Mouse (Mus musculus) hindbrain, embryonic 13.5 days (tissue): ENCODE results near the gene Dnah5. TPM values are rescaled to one million over a fixed set of nuclear protein-coding genes. Genes with fewer than 3 reads are reported as not detected.

ENCODE experiments used
- ATAC-seq: fragments of 200-750 bp; cut with Nextera tagmentation; 2 replicates; pipeline ENCODE4 v1.8.0; 2017; ENCODE audit warnings: moderate TSS enrichment; ENCODE audit not compliant: low FRiP score
- H3K27ac ChIP-seq: fragments of 300-500 bp; sonication (generic); 2 replicates; pipeline ENCODE4 v1.5.1; 2015; ENCODE audit warnings: inconsistent platforms, mild to moderate bottlenecking, moderate library complexity
- H3K27me3 ChIP-seq: fragments of 300-500 bp; sonication (generic); 2 replicates; pipeline ENCODE4 v1.6.1; 2015; ENCODE audit warnings: mild to moderate bottlenecking, inconsistent platforms
- H3K36me3 ChIP-seq: fragments of 300-500 bp; sonication (generic); 2 replicates; pipeline ENCODE4 v1.6.1; 2015; ENCODE audit warnings: mild to moderate bottlenecking, inconsistent platforms
- H3K4me1 ChIP-seq: fragments of 300-500 bp; sonication (generic); replicated peaks from 2 replicates; pipeline ENCODE4 v1.6.1; 2015; ENCODE audit warnings: inconsistent platforms
- H3K4me2 ChIP-seq: fragments of 300-500 bp; sonication (generic); 2 replicates; pipeline ENCODE4 v1.6.1; 2015; ENCODE audit warnings: inconsistent platforms, mild to moderate bottlenecking, moderate library complexity
- H3K4me3 ChIP-seq: fragments of 300-500 bp; sonication (generic); 2 replicates; pipeline ENCODE4 v1.5.1; 2015; ENCODE audit warnings: mild to moderate bottlenecking, inconsistent platforms
- H3K9ac ChIP-seq: fragments of 300-500 bp; sonication (generic); 2 replicates; pipeline ENCODE4 v1.6.1; 2015; ENCODE audit warnings: mild to moderate bottlenecking, inconsistent platforms
- H3K9me3 ChIP-seq: fragments of 300-500 bp; sonication (generic); 2 replicates; pipeline ENCODE4 v1.6.1; 2016; ENCODE audit warnings: inconsistent platforms
- WGBS: fragments of 180-500 bp; shearing (Covaris S2); methylation state at CpG from one replicate; pipeline ENCODE4 v1.1.7; 2015; 5-methylcytosine and 5-hydroxymethylcytosine counted together
- polyA plus RNA-seq: library from polyadenylated mRNA; unstranded; fragments of >200 nt; fragmentation: Nextera tagmentation; extraction: Ambion mirVana; gene quantifications from 2 replicates; pipeline ENCODE4 v1.2.1, GENCODE M21; 2015

Dnah5 gene
- 0.21 and 0.23 TPM in 2 replicates for polyA plus RNA-seq

- Histone ChIP-seq H3K9ac (no peak within 1 kb of the TSS), H3K36me3 (no peaks in the 10 kb centered on the region), H3K4me3 (no peak within 1 kb of the TSS), H3K27me3 (peaks cover 56% of the 10 kb centered on the region), H3K4me1 (peaks cover 10% of the 10 kb centered on the region), H3K4me2 (no peak within 1 kb of the TSS), H3K27ac (0 out of 2 replicates have a peak within 1 kb of the TSS, but pooled peaks have one; percentile 5), H3K9me3 (no peaks in the 10 kb centered on the region)
- 44% methylated on average over 20 of the region's 20 CpGs for WGBS
- ATAC-seq: peak; percentile 67
Measured at GRCm38 (mm10) chr15:28203111-28204075, at the start of gene Dnah5. Gene Dnah5, plus strand, starts transcription at chr15:28203752.

- Histone ChIP-seq H3K36me3 (no peaks in the 10 kb centered on the region), H3K27me3 (0 out of 2 replicates have a peak, but pooled peaks cover 3% of the 10 kb centered on the region), H3K9me3 (no peaks in the 10 kb centered on the region), H3K27ac (no peak overlapping the region), H3K4me3 (peak overlapping the region; percentile 36), H3K4me2 (peak overlapping the region; percentile 60), H3K9ac (peak overlapping the region; percentile 30), H3K4me1 (peaks cover 20% of the 10 kb centered on the region)
- WGBS: 6% methylated on average over 26 of the region's 27 CpGs
- peak; percentile 90 for ATAC-seq
Measured at GRCm38 (mm10) chr15:28154822-28155501, 48.6 kb upstream of the Dnah5 start.

DNA sequence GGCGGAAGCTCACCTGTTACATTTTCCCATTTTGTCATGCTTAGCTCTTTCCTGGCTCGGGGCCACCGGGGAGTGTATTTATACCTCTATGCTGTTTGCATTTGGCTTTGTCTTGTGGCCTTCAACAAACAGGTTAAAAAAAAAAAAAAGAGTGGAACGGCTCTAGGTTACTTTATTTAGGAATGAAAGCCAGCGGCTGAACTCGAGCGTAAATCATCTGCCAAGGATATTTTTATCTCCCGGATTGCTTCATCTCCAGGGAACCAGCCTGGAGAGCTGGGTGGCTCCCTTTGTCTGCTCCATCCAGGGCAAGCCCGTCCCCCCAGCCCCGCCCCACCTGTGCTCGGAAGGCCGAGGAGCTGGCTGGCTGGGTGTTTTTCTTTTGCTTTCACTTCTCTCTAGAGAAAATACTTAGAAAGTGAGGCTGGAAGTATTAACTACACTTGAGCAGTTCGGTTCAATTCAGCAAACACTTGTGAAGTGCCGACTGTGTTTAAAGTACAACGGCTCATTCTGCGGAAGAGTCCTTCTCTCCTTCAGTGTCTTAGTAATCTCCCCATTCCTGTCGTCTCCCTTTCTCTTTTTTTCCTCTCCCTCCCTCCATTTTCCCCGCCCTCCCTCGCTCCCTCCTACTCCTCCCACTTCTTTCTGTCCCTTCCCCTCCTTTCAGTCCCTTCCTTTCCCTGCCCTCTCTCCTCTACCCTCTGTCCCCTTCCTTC lies 44.6 kb upstream of the Dnah5 start:
- WGBS: 3% methylated on average over 19 of the region's 19 CpGs
- H3K9ac ChIP-seq: peak overlapping the region; percentile 62
- no peak; the same call in 1 of the 2 replicates for ATAC-seq
- H3K36me3 ChIP-seq: no peaks in the 10 kb centered on the region
- no peaks in the 10 kb centered on the region for H3K9me3 ChIP-seq
- peaks cover 20% of the 10 kb centered on the region for H3K4me1 ChIP-seq
- H3K27ac ChIP-seq: no peak overlapping the region
- 0 out of 2 replicates have a peak, but pooled peaks cover 9% of the 10 kb centered on the region for H3K27me3 ChIP-seq
- H3K4me3 ChIP-seq: peak overlapping the region; percentile 39
- peak overlapping the region; percentile 61 for H3K4me2 ChIP-seq

DNA sequence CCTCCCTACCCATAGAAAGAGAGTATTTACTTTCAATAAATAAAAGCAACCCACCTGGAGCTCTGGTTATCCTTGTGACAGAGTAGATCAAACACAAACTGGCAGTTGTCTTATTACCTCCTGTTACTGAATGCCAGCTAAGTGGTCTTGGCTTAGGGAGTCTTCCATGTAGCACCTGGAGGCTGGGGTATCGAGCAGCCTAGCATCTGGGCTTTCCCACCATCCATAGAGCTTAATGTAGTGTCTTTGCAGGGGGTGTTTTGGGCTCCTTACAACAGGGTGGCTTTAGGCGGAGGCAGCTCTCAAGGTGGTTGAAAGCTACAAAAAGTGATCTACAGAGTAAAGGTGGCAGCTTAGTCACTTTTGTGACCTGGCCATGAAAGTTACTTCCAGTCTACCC lies 41.3 kb upstream of the Dnah5 start:
- WGBS: 88% methylated on average over 2 of the region's 2 CpGs
- H3K4me2 ChIP-seq: no peak overlapping the region

DNA sequence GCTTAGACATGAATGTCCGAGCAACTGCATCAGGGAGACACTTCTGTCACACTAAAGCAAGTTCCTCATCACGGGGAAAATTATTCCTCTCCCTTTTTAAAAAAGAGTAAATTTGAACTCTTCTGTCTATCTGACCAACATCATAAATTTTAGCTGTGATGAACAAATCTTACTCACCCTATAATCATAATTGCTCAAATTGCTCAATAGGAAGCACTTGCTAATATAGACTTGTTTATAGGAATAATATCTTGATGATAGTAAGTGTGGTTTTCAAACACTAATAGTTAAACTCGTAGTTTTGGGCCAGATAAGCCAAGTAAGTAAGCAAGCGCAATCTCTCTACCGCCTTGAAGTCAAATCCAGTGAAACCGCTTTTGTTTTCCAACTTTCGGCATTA lies 38.3 kb upstream of the Dnah5 start:
- 91% methylated on average over 7 of the region's 7 CpGs for WGBS
- Histone ChIP-seq H3K9me3 (no peaks in the 10 kb centered on the region), H3K36me3 (no peaks in the 10 kb centered on the region), H3K27me3 (0 out of 2 replicates have a peak, but pooled peaks cover 6% of the 10 kb centered on the region), H3K4me3 (no peak overlapping the region), H3K27ac (no peak overlapping the region), H3K9ac (no peak overlapping the region), H3K4me1 (no peaks in the 10 kb centered on the region), H3K4me2 (no peak overlapping the region)
- ATAC-seq: no peak

More for the DNA sequence above, 41.3 kb upstream of the Dnah5 start:
- H3K9me3 ChIP-seq: no peaks in the 10 kb centered on the region
- no peak overlapping the region for H3K4me3 ChIP-seq
- ATAC-seq: no peak
- H3K27me3 ChIP-seq: 0 out of 2 replicates have a peak, but pooled peaks cover 6% of the 10 kb centered on the region
- H3K9ac ChIP-seq: no peak overlapping the region
- peaks cover 9% of the 10 kb centered on the region for H3K4me1 ChIP-seq
- no peak overlapping the region for H3K27ac ChIP-seq
- H3K36me3 ChIP-seq: no peaks in the 10 kb centered on the region

DNA sequence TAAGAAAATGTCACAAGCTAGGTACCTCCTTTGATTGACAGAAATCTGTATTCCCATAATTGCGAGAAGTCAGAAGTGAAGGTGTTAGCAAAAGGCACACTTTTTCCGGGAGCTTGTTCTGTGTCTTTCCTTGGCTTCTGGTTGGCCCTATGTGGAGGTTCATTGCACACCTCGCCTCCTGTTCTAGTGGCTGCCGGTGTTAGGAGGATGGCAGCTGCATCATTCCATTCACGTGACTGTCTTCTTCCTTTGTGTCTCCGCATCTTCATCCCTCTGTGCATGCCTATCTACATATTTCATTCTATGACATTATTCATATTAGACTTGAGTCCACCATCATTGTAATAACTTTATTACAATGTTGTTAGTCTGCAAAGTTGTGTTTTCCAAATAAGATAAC lies 37.5 kb upstream of the Dnah5 start:
- no peak for ATAC-seq
- Histone ChIP-seq H3K4me1 (no peaks in the 10 kb centered on the region), H3K36me3 (no peaks in the 10 kb centered on the region), H3K9me3 (no peaks in the 10 kb centered on the region), H3K4me3 (no peak overlapping the region), H3K27me3 (0 out of 2 replicates have a peak, but pooled peaks cover 3% of the 10 kb centered on the region), H3K9ac (no peak overlapping the region), H3K27ac (no peak overlapping the region), H3K4me2 (no peak overlapping the region)
- 87% methylated on average over 6 of the region's 6 CpGs for WGBS

DNA sequence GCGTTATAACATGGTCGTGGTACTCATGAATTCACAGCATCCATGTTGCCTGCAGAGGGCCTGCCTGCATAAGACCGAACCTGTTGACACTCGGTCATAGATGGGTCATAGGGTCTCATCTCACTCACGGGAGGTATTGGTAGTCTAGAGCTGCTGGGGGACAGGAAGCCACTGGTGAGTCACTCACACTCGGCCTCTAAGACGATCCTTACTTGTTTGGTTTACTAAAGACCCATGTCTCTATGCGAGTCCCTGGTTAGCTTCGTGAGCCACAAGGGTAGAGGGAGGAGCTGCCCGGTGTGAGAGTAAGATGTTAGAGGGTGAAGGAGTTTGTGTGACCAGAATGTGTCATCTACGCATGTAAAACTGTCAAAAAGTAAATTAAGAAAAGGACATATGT lies 24.6 kb upstream of the Dnah5 start:
- ATAC-seq: no peak
- Histone ChIP-seq H3K27me3 (peaks cover 4% of the 10 kb centered on the region; the same call in 1 of the 2 replicates), H3K4me3 (no peak overlapping the region), H3K4me2 (no peak overlapping the region), H3K9ac (no peak overlapping the region), H3K27ac (no peak overlapping the region), H3K9me3 (no peaks in the 10 kb centered on the region), H3K36me3 (no peaks in the 10 kb centered on the region), H3K4me1 (0 out of 2 replicates have a peak, but pooled peaks cover 2% of the 10 kb centered on the region)
- WGBS: 88% methylated on average over 11 of the region's 11 CpGs

DNA sequence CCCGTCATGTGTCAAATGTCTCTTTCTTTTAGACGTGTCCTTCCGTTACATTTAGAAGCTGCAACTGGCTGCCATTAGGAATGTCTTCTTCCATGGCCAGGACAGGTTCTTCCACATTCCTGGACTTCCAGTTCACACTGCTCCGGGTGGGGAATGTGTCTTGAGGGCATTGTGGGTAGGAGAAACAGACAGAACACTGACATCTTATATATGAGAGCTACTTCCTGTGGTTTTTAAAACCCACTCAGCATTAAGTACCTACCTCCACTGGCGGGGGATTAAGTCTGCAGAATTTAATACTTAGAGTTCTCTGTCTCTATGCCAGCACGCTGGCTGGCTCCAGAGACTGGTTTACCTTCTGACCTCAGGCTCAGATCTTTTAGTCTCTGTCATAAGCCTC lies 24.0 kb upstream of the Dnah5 start:
- Histone ChIP-seq H3K27me3 (peaks cover 4% of the 10 kb centered on the region; the same call in 1 of the 2 replicates), H3K4me3 (no peak overlapping the region), H3K4me2 (no peak overlapping the region), H3K9ac (no peak overlapping the region), H3K9me3 (no peaks in the 10 kb centered on the region), H3K4me1 (0 out of 2 replicates have a peak, but pooled peaks cover 2% of the 10 kb centered on the region), H3K27ac (no peak overlapping the region), H3K36me3 (no peaks in the 10 kb centered on the region)
- no peak for ATAC-seq
- WGBS: 93% methylated on average over 6 of the region's 6 CpGs

- peak; percentile 89 for ATAC-seq
- H3K9ac ChIP-seq: peak overlapping the region; percentile 58; the same call in 1 of the 2 replicates
- 21% methylated on average over 10 of the region's 10 CpGs for WGBS
Measured at GRCm38 (mm10) chr15:28181862-28182261, 21.7 kb upstream of the Dnah5 start.

DNA sequence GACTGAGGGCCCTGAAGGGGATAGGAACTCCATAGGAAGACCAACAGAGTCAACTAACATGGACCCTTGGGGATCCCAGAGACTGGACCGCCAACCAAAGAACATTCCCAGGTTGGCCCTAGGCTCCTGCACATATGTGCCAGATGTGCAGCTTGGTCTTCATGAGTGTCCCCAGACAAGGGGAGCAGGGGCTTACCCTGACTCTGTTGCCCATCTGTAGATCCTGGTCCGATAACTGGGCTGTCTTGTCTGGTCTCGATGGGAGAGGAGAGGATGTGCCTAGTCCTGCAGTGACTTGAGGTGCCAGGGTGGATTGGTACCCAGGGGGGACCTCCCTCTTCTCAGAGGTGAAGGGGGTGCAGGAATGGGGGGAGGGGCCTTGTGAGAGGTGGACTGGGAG lies 21.0 kb upstream of the Dnah5 start:
- 68% methylated on average over 3 of the region's 3 CpGs for WGBS
- Histone ChIP-seq H3K4me3 (no peak overlapping the region), H3K36me3 (no peaks in the 10 kb centered on the region), H3K9me3 (no peaks in the 10 kb centered on the region), H3K27me3 (peaks cover 14% of the 10 kb centered on the region; the same call in 1 of the 2 replicates), H3K4me2 (no peak overlapping the region), H3K27ac (no peak overlapping the region), H3K9ac (no peak overlapping the region), H3K4me1 (0 out of 2 replicates have a peak, but pooled peaks cover 2% of the 10 kb centered on the region)
- 0 out of 2 replicates have a peak, but pooled peaks have one; percentile 30 for ATAC-seq

More at GRCm38 (mm10) chr15:28181862-28182261, 21.7 kb upstream of the Dnah5 start:
- peak overlapping the region; percentile 34 for H3K4me3 ChIP-seq
- no peak overlapping the region for H3K27ac ChIP-seq
- H3K9me3 ChIP-seq: no peaks in the 10 kb centered on the region
- peaks cover 12% of the 10 kb centered on the region; the same call in 1 of the 2 replicates for H3K27me3 ChIP-seq
- 0 out of 2 replicates have a peak, but pooled peaks cover 2% of the 10 kb centered on the region for H3K4me1 ChIP-seq
- peak overlapping the region; percentile 60 for H3K4me2 ChIP-seq
- H3K36me3 ChIP-seq: no peaks in the 10 kb centered on the region

GRCm38 (mm10) chr15:28187472-28188360 lies 15.8 kb upstream of the Dnah5 start:
- 25% methylated on average over 22 of the region's 22 CpGs for WGBS
- Histone ChIP-seq H3K27ac (no peak overlapping the region), H3K4me3 (no peak overlapping the region), H3K9me3 (no peaks in the 10 kb centered on the region), H3K4me2 (peak overlapping the region; percentile 15; the same call in 1 of the 2 replicates), H3K36me3 (no peaks in the 10 kb centered on the region), H3K27me3 (peaks cover 31% of the 10 kb centered on the region), H3K4me1 (no peaks in the 10 kb centered on the region), H3K9ac (no peak overlapping the region)
- peak; percentile 84 for ATAC-seq
